Mouse (Mus musculus): Measurements from ENCODE around the gene Klhdc10. TPM values are rescaled to one million over a fixed set of nuclear protein-coding genes. Genes with fewer than 3 reads are reported as not detected.

Gene Klhdc10
- total and polyA plus RNA-seq, 3 experiments: 35.0 to 40.8 TPM; not detected in 1

DNA sequence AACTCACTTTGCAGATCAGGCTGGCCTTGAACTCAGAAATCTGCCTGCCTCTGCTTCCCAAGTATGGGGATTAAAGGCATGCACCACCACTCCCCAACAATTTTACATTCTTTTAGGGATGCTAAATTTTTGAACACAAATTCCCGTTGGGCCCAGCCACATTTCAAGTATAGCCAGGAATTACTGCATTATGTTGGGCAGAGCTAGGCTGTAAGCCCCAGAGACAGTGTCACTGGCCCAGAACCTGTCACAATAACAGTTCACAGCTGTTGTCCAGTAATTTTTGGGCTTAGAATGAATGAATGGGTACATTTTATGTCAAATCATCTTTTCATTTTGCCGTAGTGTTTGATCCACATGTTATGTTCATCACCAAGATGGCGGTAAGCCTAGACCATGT lies 34.8 kb downstream of the Klhdc10 start:
- Histone ChIP-seq H3K9ac (ENCODE audit: control insufficient read depth, low read depth, low read length, poor library complexity, severe bottlenecking) (no peak overlapping the region), H3K27me3 (ENCODE audit: control insufficient read depth in 1 of 2, insufficient read depth in 2 of 2, low read length in 2 of 2) (no peaks in the 10 kb centered on the region), H3K4me3 (ENCODE audit: control insufficient read depth in 1 of 2, insufficient read depth in 1 of 2, low read depth in 2 of 2, low read length in 2 of 2) (no peak overlapping the region), H3K27ac (ENCODE audit: control insufficient read depth, low read depth, low read length) (no peak overlapping the region), H3K9me3 (replicated peaks; ENCODE audit: insufficient read depth, low read length) (no peaks in the 10 kb centered on the region), H3K79me2 (ENCODE audit: control insufficient read depth, insufficient read depth, low read length, poor library complexity) (no peaks in the 10 kb centered on the region; the same call in 1 of the 2 replicates), H3K4me1 (ENCODE audit: control insufficient read depth in 1 of 2, insufficient read depth in 2 of 2, low read length in 2 of 2) (no peaks in the 10 kb centered on the region; a peak in 1 of 4 replicates), H3K36me3 (ENCODE audit: control insufficient read depth in 1 of 2, insufficient read depth in 2 of 2, low read length in 2 of 2) (no peaks in the 10 kb centered on the region; a peak in 1 of 4 replicates)
- no peak for DNase-seq (ENCODE audit: low read depth, low spot score)
- TF ChIP-seq SMC3 (IDR thresholded peaks at IDR 0.05; ENCODE audit: low read depth, low read length) (no peak), TAL1 (IDR thresholded peaks at IDR 0.05; ENCODE audit: low read length) (no peak), CTCF (IDR thresholded peaks at IDR 0.05 in 2 of 3, conservative IDR thresholded peaks at IDR 0.05 in 1 of 3; ENCODE audit: control insufficient read depth in 1 of 3, insufficient read depth in 1 of 3, low read depth in 2 of 3, low read length in 3 of 3, poor library complexity in 1 of 3, severe bottlenecking in 1 of 3) (no peak), CHD2 (IDR thresholded peaks at IDR 0.05; ENCODE audit: low read length) (no peak), BHLHE40 (IDR thresholded peaks at IDR 0.05; ENCODE audit: borderline replicate concordance, low read depth, low read length) (no peak), RCOR1 (IDR thresholded peaks at IDR 0.05; ENCODE audit: low read depth, low read length) (no peak), POLR2AphosphoS5 (IDR thresholded peaks at IDR 0.05; ENCODE audit: borderline replicate concordance, low read depth, low read length) (no peak), MYB (IDR thresholded peaks at IDR 0.05; ENCODE audit: low read depth, low read length) (no peak), ZC3H11A (IDR thresholded peaks at IDR 0.05; ENCODE audit: low read depth, low read length) (no peak), CHD1 (IDR thresholded peaks at IDR 0.05; ENCODE audit: low read depth, low read length) (no peak), USF2 (IDR thresholded peaks at IDR 0.05; ENCODE audit: borderline replicate concordance in 1 of 2, insufficient read depth in 1 of 2, low read depth in 1 of 2, low read length in 2 of 2) (no peak), POLR2AphosphoS2 (IDR thresholded peaks at IDR 0.05; ENCODE audit: low read length) (no peak), MAX (IDR thresholded peaks at IDR 0.05; ENCODE audit: low read length) (no peak), RAD21 (IDR thresholded peaks at IDR 0.05; ENCODE audit: low read depth, low read length) (no peak), MYC (IDR thresholded peaks at IDR 0.05; ENCODE audit: low read depth, low read length) (no peak), GATA1 (IDR thresholded peaks at IDR 0.05; ENCODE audit: low read depth, low read length) (no peak), TCF12 (IDR thresholded peaks at IDR 0.05; ENCODE audit: low read depth, low read length) (no peak), NELFE (IDR thresholded peaks at IDR 0.05; ENCODE audit: low read depth, low read length) (no peak), HCFC1 (IDR thresholded peaks at IDR 0.05; ENCODE audit: low read depth, low read length) (no peak)

DNA sequence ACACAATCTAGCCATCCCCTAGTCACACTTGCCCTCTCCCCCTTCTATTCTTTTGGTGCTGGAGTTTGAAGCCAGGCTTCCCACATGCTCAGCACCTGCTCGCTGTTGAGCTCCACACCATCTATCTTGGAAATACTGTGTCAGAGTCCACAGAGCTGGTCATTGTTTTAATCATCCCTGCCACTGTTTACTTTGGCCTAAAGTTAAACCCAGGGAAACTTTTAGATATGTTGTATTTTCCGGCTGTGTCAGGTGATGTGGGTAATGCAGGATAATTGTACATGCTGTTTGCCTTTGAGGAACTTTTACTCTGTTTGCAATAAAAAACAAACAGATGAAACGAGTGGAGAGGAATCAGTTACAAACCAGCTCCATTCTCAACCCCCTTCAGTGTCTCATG lies 35.4 kb downstream of the Klhdc10 start:
- Histone ChIP-seq H3K79me2 (ENCODE audit: control insufficient read depth, insufficient read depth, low read length, poor library complexity) (no peaks in the 10 kb centered on the region; the same call in 1 of the 2 replicates), H3K4me1 (ENCODE audit: control insufficient read depth in 1 of 2, insufficient read depth in 2 of 2, low read length in 2 of 2) (no peaks in the 10 kb centered on the region; a peak in 1 of 4 replicates), H3K36me3 (ENCODE audit: control insufficient read depth in 1 of 2, insufficient read depth in 2 of 2, low read length in 2 of 2) (no peaks in the 10 kb centered on the region; a peak in 1 of 4 replicates), H3K27ac (ENCODE audit: control insufficient read depth, low read depth, low read length) (no peak overlapping the region), H3K4me3 (ENCODE audit: control insufficient read depth in 1 of 2, insufficient read depth in 1 of 2, low read depth in 2 of 2, low read length in 2 of 2) (no peak overlapping the region), H3K27me3 (ENCODE audit: control insufficient read depth in 1 of 2, insufficient read depth in 2 of 2, low read length in 2 of 2) (no peaks in the 10 kb centered on the region), H3K9me3 (replicated peaks; ENCODE audit: insufficient read depth, low read length) (no peaks in the 10 kb centered on the region), H3K9ac (ENCODE audit: control insufficient read depth, low read depth, low read length, poor library complexity, severe bottlenecking) (no peak overlapping the region)
- no peak for DNase-seq (ENCODE audit: low read depth, low spot score)
- TF ChIP-seq POLR2AphosphoS2 (IDR thresholded peaks at IDR 0.05; ENCODE audit: low read length) (no peak), MAFK (IDR thresholded peaks at IDR 0.05; ENCODE audit: borderline replicate concordance, low read depth, low read length) (no peak), SIN3A (IDR thresholded peaks at IDR 0.05; ENCODE audit: low read length) (no peak), ZMIZ1 (IDR thresholded peaks at IDR 0.05; ENCODE audit: low read depth, low read length) (no peak)
